Mouse (Mus musculus) cortical plate, adult 2 months (tissue): ENCODE measurements around the gene Pamr1.

Experiments
- CTCF ChIP-seq: fragments of 200-500 bp; IDR thresholded peaks from 2 replicates; pipeline ENCODE4 v1.5.1; 2011; ENCODE audit warnings: mild to moderate bottlenecking, control low read depth, low read length; ENCODE audit not compliant: insufficient read depth; ENCODE audit errors: extremely low read depth
- POLR2A ChIP-seq: fragments of 200-500 bp; IDR thresholded peaks from 2 replicates; pipeline ENCODE4 v1.6.1; 2011; ENCODE audit warnings: mild to moderate bottlenecking, low read length, control low read depth; ENCODE audit not compliant: insufficient read depth; ENCODE audit errors: extremely low read depth

- TF ChIP-seq CTCF: no peak
- TF ChIP-seq POLR2A: no peak
Observed at GRCm38 (mm10) chr2:102552095-102552537, 2.3 kb downstream of the Pamr1 start.
